Mouse (Mus musculus) intestine, postnatal 0 days (tissue): Measurements from ENCODE around the gene Wasf1. TPM values are rescaled to one million over a fixed set of nuclear protein-coding genes. Genes with fewer than 3 reads are reported as not detected.

Source experiments
- ATAC-seq: fragments of 200-750 bp; cut with Nextera tagmentation; 2 replicates; pipeline ENCODE4 v1.8.0; 2017; ENCODE audit warnings: mild to moderate bottlenecking, moderate TSS enrichment, moderate library complexity
- H3K27ac ChIP-seq: fragments of 300-500 bp; sonication (generic); 2 replicates; pipeline ENCODE4 v1.5.1; 2014; ENCODE audit warnings: mild to moderate bottlenecking, low read depth, low read length, moderate library complexity
- H3K27me3 ChIP-seq: fragments of 300-500 bp; sonication (generic); replicated peaks from 2 replicates; pipeline ENCODE4 v1.6.1; 2014; ENCODE audit warnings: low read length, mixed read lengths; ENCODE audit not compliant: control insufficient read depth, insufficient read depth
- H3K36me3 ChIP-seq: fragments of 300-500 bp; sonication (generic); 2 replicates; pipeline ENCODE4 v1.6.1; 2014; ENCODE audit warnings: mild to moderate bottlenecking, moderate library complexity; ENCODE audit not compliant: control insufficient read depth, insufficient read depth
- H3K4me1 ChIP-seq: fragments of 300-500 bp; sonication (generic); replicated peaks from 2 replicates; pipeline ENCODE4 v1.6.1; 2014; ENCODE audit warnings: antibody characterized with exemption, low read length, mixed read lengths; ENCODE audit not compliant: control insufficient read depth, insufficient read depth
- H3K4me2 ChIP-seq: fragments of 300-500 bp; sonication (generic); replicated peaks from 2 replicates; pipeline ENCODE4 v1.6.1; 2014; ENCODE audit warnings: low read depth, mild to moderate bottlenecking, moderate library complexity
- H3K4me3 ChIP-seq: fragments of 300-500 bp; sonication (generic); 2 replicates; pipeline ENCODE4 v1.5.1; 2014; ENCODE audit warnings: low read depth, low read length
- H3K9ac ChIP-seq: fragments of 300-500 bp; sonication (generic); 2 replicates; pipeline ENCODE4 v1.6.1; 2014; ENCODE audit warnings: mild to moderate bottlenecking, low read depth, low read length
- H3K9me3 ChIP-seq: fragments of 300-500 bp; sonication (generic); 2 replicates; pipeline ENCODE4 v1.6.1; 2016; ENCODE audit warnings: mixed run types; ENCODE audit not compliant: control insufficient read depth
- CTCF ChIP-seq: sonication (generic); IDR thresholded peaks from 2 replicates; pipeline ENCODE4 v1.5.1; 2016; ENCODE audit warnings: low read depth, mild to moderate bottlenecking, control low read depth, antibody characterized with exemption, moderate library complexity
- WGBS: fragments of 180-500 bp; shearing (Covaris S2); extraction: QIAGEN DNeasy Blood & Tissue Kit; methylation state at CpG from one replicate; pipeline ENCODE4 v1.1.7; 2014; 5-methylcytosine and 5-hydroxymethylcytosine counted together
- polyA plus RNA-seq: library from polyadenylated mRNA; unstranded; fragments of >200 nt; fragmentation: Nextera tagmentation; extraction: Ambion mirVana; gene quantifications from 2 replicates; pipeline ENCODE4 v1.2.1, GENCODE M21; 2015

Wasf1 gene
- polyA plus RNA-seq, 1 experiment from 2014 or later = 4.6 TPM

DNA sequence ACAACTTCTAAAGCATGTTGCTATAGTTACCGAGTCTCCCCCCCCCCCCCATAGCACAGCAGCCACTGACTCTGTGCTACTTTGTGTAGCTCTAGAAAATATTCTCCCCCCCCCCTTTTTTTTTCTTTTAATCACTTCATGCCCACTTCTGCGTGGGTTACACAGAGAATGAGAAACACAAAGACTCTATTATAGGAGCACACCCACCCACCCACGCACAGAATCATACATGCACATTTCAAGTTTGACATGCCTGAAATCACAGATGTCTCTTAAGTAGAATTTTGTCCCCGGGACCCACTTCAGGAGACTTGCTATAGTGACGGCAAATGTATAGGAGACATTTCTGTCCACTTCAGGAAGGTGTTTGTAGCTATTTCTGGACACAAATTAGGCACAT lies 88.0 kb downstream of the Wasf1 start:
- 88% methylated on average over 5 of the region's 5 CpGs for WGBS
- no peak overlapping the region for H3K9ac ChIP-seq
- TF ChIP-seq CTCF = no peak

DNA sequence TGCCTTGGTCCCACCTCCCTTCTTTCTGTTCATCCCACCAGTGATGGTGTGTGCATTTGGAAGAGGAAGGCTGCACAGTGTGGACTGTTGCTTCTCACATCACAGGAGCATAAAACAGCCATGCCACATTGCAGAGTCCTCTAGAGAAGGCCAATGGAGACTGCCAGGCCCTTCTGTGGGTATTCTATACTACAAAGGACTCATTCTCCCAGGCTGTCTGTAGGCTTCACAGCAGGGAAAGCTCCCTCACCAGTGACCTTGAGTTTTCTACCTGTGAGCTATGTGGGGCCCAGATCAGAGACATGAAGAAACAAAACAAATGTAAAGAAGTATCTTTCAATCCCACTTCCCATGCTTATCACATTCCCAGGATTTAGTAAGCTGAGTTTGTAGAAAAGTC lies 100.5 kb downstream of the Wasf1 start:
- H3K9me3 ChIP-seq = no peaks in the 10 kb centered on the region
- H3K4me1 ChIP-seq = no peaks in the 10 kb centered on the region
- TF ChIP-seq CTCF = no peak
- H3K4me2 ChIP-seq = no peak overlapping the region
- H3K27ac ChIP-seq = no peak overlapping the region
- H3K4me3 ChIP-seq = no peak overlapping the region
- H3K27me3 ChIP-seq = no peaks in the 10 kb centered on the region
- no peak overlapping the region for H3K9ac ChIP-seq
- no peaks in the 10 kb centered on the region for H3K36me3 ChIP-seq
- no peak for ATAC-seq

More for the DNA sequence above, 88.0 kb downstream of the Wasf1 start:
- H3K9me3 ChIP-seq = no peaks in the 10 kb centered on the region
- no peak overlapping the region for H3K4me2 ChIP-seq
- H3K27ac ChIP-seq = no peak overlapping the region
- H3K4me3 ChIP-seq = no peak overlapping the region
- H3K36me3 ChIP-seq = no peaks in the 10 kb centered on the region
- peaks cover 5% of the 10 kb centered on the region; the same call in 1 of the 2 replicates for H3K27me3 ChIP-seq
- no peaks in the 10 kb centered on the region for H3K4me1 ChIP-seq
- no peak for ATAC-seq

DNA sequence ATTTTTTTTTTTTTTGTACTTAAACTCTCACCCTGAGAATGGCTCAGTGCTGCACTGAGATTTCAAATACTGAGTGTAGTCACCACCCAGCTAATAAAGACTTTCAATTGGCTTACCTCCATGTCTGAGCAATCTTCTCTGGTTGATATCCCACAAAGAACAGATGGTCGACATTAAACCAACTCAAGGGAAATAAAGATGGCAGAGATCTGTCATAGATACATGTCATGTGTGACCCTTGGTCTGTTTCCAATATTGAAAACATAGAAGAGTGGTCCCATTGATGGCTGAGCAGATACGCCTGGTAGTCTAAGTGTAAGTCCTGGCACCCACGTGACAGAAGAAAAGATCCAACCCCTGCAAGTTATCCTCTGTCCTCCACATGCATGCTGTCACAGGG lies 101.3 kb downstream of the Wasf1 start:
- Histone ChIP-seq H3K27me3 (no peaks in the 10 kb centered on the region), H3K9me3 (no peaks in the 10 kb centered on the region), H3K27ac (no peak overlapping the region), H3K36me3 (no peaks in the 10 kb centered on the region), H3K4me1 (no peaks in the 10 kb centered on the region), H3K9ac (no peak overlapping the region), H3K4me3 (no peak overlapping the region), H3K4me2 (no peak overlapping the region)
- 85% methylated on average over 3 of the region's 3 CpGs for WGBS
- ATAC-seq = no peak
- no peak for TF ChIP-seq CTCF

DNA sequence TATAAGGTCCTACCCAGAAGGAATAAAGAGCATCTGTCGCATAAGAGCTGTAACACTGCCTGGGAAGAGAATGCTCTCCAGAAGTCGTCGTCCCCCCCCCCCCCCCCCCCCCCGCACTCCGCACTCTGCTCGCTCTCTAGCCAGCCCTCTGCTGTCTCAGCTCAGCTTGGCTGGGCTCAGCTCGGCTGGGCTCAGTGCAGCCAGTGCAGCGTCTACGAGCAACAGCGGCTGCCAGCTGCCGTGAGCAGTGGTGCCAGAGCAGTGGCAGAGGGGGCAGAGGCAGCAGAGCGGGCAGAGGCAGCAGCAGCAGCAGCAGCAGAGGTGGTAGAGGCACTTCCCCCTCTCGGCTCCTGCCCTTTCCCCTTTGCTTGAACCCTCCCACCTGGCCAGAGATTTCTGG lies 102.1 kb downstream of the Wasf1 start:
- 0 out of 2 replicates have a peak, but pooled peaks have one; percentile 20 for TF ChIP-seq CTCF
- Histone ChIP-seq H3K9ac (no peak overlapping the region), H3K4me1 (no peaks in the 10 kb centered on the region), H3K27me3 (no peaks in the 10 kb centered on the region), H3K27ac (no peak overlapping the region), H3K9me3 (no peaks in the 10 kb centered on the region), H3K4me2 (no peak overlapping the region), H3K4me3 (no peak overlapping the region), H3K36me3 (no peaks in the 10 kb centered on the region)
- 23% methylated on average over 11 of the region's 13 CpGs for WGBS
- ATAC-seq = no peak

Other genes starting within 250 kb of the Wasf1 start
- 1.7 and 1.9 TPM in 2 replicates for gene Mettl24, start 200.2 kb upstream of the Wasf1 start, polyA plus RNA-seq
- gene Cdc40, start 164 bp upstream of the Wasf1 start, polyA plus RNA-seq = 12.6 and 13.7 TPM in 2 replicates
- gene Gpr6, start 188.8 kb downstream of the Wasf1 start, polyA plus RNA-seq = not detected in 2 replicates